Mouse (Mus musculus) intestine, postnatal 0 days (tissue): ENCODE results near the gene Gm1043. TPM values are rescaled to one million over a fixed set of nuclear protein-coding genes. Genes with fewer than 3 reads are reported as not detected.

Source experiments
- ATAC-seq: fragments of 200-750 bp; cut with Nextera tagmentation; 2 replicates; pipeline ENCODE4 v1.8.0; 2017; ENCODE audit warnings: mild to moderate bottlenecking, moderate TSS enrichment, moderate library complexity
- H3K27ac ChIP-seq: fragments of 300-500 bp; sonication (generic); 2 replicates; pipeline ENCODE4 v1.5.1; 2014; ENCODE audit warnings: mild to moderate bottlenecking, low read depth, low read length, moderate library complexity
- H3K27me3 ChIP-seq: fragments of 300-500 bp; sonication (generic); replicated peaks from 2 replicates; pipeline ENCODE4 v1.6.1; 2014; ENCODE audit warnings: low read length, mixed read lengths; ENCODE audit not compliant: control insufficient read depth, insufficient read depth
- H3K36me3 ChIP-seq: fragments of 300-500 bp; sonication (generic); 2 replicates; pipeline ENCODE4 v1.6.1; 2014; ENCODE audit warnings: mild to moderate bottlenecking, moderate library complexity; ENCODE audit not compliant: control insufficient read depth, insufficient read depth
- H3K4me1 ChIP-seq: fragments of 300-500 bp; sonication (generic); replicated peaks from 2 replicates; pipeline ENCODE4 v1.6.1; 2014; ENCODE audit warnings: antibody characterized with exemption, low read length, mixed read lengths; ENCODE audit not compliant: control insufficient read depth, insufficient read depth
- H3K4me2 ChIP-seq: fragments of 300-500 bp; sonication (generic); replicated peaks from 2 replicates; pipeline ENCODE4 v1.6.1; 2014; ENCODE audit warnings: low read depth, mild to moderate bottlenecking, moderate library complexity
- H3K4me3 ChIP-seq: fragments of 300-500 bp; sonication (generic); 2 replicates; pipeline ENCODE4 v1.5.1; 2014; ENCODE audit warnings: low read depth, low read length
- H3K9ac ChIP-seq: fragments of 300-500 bp; sonication (generic); 2 replicates; pipeline ENCODE4 v1.6.1; 2014; ENCODE audit warnings: mild to moderate bottlenecking, low read depth, low read length
- H3K9me3 ChIP-seq: fragments of 300-500 bp; sonication (generic); 2 replicates; pipeline ENCODE4 v1.6.1; 2016; ENCODE audit warnings: mixed run types; ENCODE audit not compliant: control insufficient read depth
- CTCF ChIP-seq: sonication (generic); IDR thresholded peaks from 2 replicates; pipeline ENCODE4 v1.5.1; 2016; ENCODE audit warnings: low read depth, mild to moderate bottlenecking, control low read depth, antibody characterized with exemption, moderate library complexity
- WGBS: fragments of 180-500 bp; shearing (Covaris S2); extraction: QIAGEN DNeasy Blood & Tissue Kit; methylation state at CpG from one replicate; pipeline ENCODE4 v1.1.7; 2014; 5-methylcytosine and 5-hydroxymethylcytosine counted together
- polyA plus RNA-seq: library from polyadenylated mRNA; unstranded; fragments of >200 nt; fragmentation: Nextera tagmentation; extraction: Ambion mirVana; gene quantifications from 2 replicates; pipeline ENCODE4 v1.2.1, GENCODE M21; 2015

Gene Gm1043
- polyA plus RNA-seq, 1 experiment from 2014 or later = 0.03 TPM

- no peak for TF ChIP-seq CTCF
- H3K4me2 ChIP-seq = peak overlapping the region; percentile 37
- H3K9ac ChIP-seq = no peak overlapping the region
- ATAC-seq = peak; percentile 91
- peak overlapping the region; percentile 72 for H3K27ac ChIP-seq
- H3K9me3 ChIP-seq = no peaks in the 10 kb centered on the region
- WGBS = 55% methylated on average over 13 of the region's 13 CpGs
- H3K36me3 ChIP-seq = no peaks in the 10 kb centered on the region; the same call in 1 of the 2 replicates
- no peak overlapping the region for H3K4me3 ChIP-seq
- no peaks in the 10 kb centered on the region for H3K27me3 ChIP-seq
- H3K4me1 ChIP-seq = 0 out of 2 replicates have a peak, but pooled peaks cover 4% of the 10 kb centered on the region
These were observed 20.4 kb upstream of the Gm1043 start for GRCm38 (mm10) chr5:37064454-37065449.

GRCm38 (mm10) chr5:37066703-37067568, 18.2 kb upstream of the Gm1043 start:
- H3K9ac ChIP-seq = no peak overlapping the region
- H3K9me3 ChIP-seq = no peaks in the 10 kb centered on the region
- WGBS = 69% methylated on average over 8 of the region's 8 CpGs
- no peaks in the 10 kb centered on the region for H3K27me3 ChIP-seq
- ATAC-seq = no peak
- no peaks in the 10 kb centered on the region; the same call in 1 of the 2 replicates for H3K36me3 ChIP-seq
- 0 out of 2 replicates have a peak, but pooled peaks cover 3% of the 10 kb centered on the region for H3K4me1 ChIP-seq
- TF ChIP-seq CTCF = no peak
- H3K27ac ChIP-seq = no peak overlapping the region
- H3K4me3 ChIP-seq = no peak overlapping the region
- no peak overlapping the region for H3K4me2 ChIP-seq

GRCm38 (mm10) chr5:37073660-37074059, 11.5 kb upstream of the Gm1043 start:
- H3K4me2 ChIP-seq = no peak overlapping the region
- 81% methylated on average over 4 of the region's 4 CpGs for WGBS
- H3K9ac ChIP-seq = no peak overlapping the region
- TF ChIP-seq CTCF = no peak
- ATAC-seq = no peak
- no peak overlapping the region for H3K4me3 ChIP-seq
- no peak overlapping the region for H3K27ac ChIP-seq
- no peaks in the 10 kb centered on the region for H3K27me3 ChIP-seq
- H3K9me3 ChIP-seq = no peaks in the 10 kb centered on the region
- no peaks in the 10 kb centered on the region; the same call in 1 of the 2 replicates for H3K36me3 ChIP-seq
- no peaks in the 10 kb centered on the region for H3K4me1 ChIP-seq

- ATAC-seq = peak; percentile 25; the same call in 1 of the 2 replicates
- Histone ChIP-seq H3K4me2 (no peak overlapping the region), H3K9me3 (no peaks in the 10 kb centered on the region), H3K27ac (no peak overlapping the region), H3K4me1 (no peaks in the 10 kb centered on the region), H3K36me3 (no peaks in the 10 kb centered on the region; the same call in 1 of the 2 replicates), H3K9ac (no peak overlapping the region), H3K4me3 (no peak overlapping the region), H3K27me3 (no peaks in the 10 kb centered on the region)
- no peak for TF ChIP-seq CTCF
- WGBS = 41% methylated on average over 12 of the region's 12 CpGs
These were observed 8.4 kb upstream of the Gm1043 start for GRCm38 (mm10) chr5:37076692-37077329.

GRCm38 (mm10) chr5:37077330-37077698, 7.9 kb upstream of the Gm1043 start:
- Histone ChIP-seq H3K4me3 (no peak overlapping the region), H3K4me1 (no peaks in the 10 kb centered on the region), H3K27ac (no peak overlapping the region), H3K9me3 (no peaks in the 10 kb centered on the region), H3K36me3 (no peaks in the 10 kb centered on the region; the same call in 1 of the 2 replicates), H3K9ac (no peak overlapping the region), H3K4me2 (no peak overlapping the region), H3K27me3 (no peaks in the 10 kb centered on the region)
- TF ChIP-seq CTCF = no peak
- 35% methylated on average over 3 of the region's 3 CpGs for WGBS
- ATAC-seq = no peak
